Mouse (Mus musculus): Measurements from ENCODE around the gene H2-Ab1.
"Not testable (repeated sequence)": the region's sequence is repeated elsewhere in the genome, so short reads cannot be mapped to it uniquely, and the experiment has no call there.

Gene H2-Ab1

DNA sequence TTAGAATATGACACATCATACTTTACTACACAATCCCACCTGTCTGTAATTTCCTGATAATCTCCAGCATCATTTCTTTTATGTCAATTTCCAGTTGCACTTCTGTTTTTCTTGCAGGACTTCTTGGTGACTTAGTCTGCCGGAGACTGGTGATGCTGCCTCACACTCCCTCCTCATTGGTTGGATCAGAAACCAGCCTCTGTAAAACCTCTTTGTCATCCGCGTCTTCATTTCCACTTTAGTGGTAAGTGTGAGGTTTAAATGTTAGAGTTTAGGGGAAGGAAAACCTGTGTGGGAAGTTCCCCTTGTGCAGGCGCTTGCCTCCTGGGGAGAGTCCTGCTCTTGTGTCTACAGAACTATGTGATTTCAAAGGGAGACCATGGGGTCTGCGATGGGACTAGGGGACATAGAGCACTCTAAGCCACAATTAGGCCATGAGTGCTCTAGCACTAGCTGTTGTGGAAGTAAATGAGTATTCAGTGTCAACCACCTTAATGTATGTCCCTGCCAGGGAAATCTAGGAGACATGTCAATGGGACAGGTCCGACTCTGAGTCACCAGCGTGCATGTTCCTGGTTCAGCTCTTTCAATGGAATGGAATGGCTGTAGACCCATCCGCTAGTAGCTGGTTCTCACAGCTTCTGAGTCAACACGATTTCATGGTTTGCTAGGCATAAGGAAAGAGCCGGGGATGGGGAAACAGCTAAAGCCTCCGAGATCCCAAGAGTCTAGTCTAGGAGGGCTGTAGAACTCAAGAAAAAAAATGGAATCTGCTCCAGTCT is at the start of gene H2-Ab1:
Gene H2-Ab1, plus strand, starts transcription at position 96 of the 782 bp plus-strand sequence.
- DNase-seq, result peak; percentile 85

DNA sequence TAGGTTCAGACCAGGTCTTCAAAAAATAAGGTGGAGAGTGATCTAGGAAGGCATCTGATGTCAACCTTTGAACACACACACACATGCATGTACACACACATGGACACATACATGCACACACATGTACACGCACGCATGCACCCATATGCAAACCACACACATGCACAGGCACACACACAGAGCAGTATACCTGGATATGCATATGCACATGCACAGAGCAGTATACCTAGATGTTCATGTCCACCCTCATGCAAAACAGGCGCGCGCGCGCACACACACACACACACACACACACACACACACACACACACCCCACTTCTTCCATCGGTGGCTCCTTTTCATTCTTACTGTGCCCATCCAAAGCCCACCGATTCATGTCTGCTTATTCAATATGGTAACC is 49.6 kb upstream of the H2-Ab1 start:
- DNase-seq, result no peak

DNA sequence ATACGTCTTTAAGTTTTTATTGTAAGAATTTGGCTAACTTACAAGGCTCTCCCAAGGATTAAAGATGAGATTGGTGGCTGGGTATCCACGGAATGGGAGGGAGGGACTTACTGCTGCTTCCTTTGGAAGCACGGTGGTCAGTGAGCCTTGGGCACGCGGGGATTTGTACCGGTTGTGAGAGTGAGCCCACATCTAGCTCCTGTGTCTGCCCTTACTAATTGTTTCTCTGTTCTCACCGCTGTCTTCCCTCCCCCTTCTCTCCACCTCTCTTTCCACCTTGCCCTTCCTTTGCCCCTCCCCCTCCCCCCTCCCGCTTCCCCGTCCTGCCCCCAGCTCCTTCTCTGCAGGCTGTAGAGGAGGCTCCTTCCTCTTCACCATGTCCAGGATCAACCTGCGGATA is 49.1 kb upstream of the H2-Ab1 start:
- no peak for DNase-seq

DNA sequence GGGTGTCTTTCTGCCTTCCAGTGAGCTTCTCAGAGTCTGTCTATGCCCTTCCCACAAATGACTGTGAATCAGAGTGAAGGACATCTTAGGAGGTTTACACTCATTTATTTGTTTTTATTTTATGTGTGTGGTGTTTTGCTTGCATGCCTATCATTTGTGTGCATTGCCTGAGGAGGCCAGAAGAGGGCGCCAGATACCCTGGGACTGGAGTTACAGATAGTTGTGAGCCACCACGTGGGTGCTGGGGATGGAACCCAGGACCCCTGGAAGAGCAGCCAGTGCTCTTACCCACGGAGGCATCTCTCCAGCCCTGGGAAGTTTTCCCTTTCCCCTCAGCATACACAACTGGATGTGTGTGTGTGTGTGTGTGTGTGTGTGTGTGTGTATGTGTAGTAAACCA is 47.8 kb upstream of the H2-Ab1 start:
- no peak for DNase-seq

DNA sequence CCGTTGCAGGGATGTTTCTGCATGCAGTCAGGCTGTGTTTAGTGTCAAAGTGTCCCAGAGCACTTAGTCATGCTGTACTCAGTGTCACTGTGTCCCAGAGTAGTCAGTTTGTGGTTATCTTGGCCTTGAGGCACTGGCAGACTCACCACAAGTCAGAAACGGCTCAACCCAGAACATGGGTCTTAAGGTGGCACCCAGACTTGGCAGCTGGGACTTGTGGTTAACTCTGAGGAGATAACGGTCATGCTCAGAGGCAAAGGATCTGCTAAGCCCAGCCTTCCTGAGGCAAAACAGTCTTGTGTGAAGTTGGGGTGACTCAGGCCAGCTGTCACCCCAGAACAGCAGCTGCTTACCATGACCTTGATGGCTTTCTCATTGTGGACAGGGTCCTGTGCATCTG is 46.9 kb upstream of the H2-Ab1 start:
- no peak for DNase-seq

DNA sequence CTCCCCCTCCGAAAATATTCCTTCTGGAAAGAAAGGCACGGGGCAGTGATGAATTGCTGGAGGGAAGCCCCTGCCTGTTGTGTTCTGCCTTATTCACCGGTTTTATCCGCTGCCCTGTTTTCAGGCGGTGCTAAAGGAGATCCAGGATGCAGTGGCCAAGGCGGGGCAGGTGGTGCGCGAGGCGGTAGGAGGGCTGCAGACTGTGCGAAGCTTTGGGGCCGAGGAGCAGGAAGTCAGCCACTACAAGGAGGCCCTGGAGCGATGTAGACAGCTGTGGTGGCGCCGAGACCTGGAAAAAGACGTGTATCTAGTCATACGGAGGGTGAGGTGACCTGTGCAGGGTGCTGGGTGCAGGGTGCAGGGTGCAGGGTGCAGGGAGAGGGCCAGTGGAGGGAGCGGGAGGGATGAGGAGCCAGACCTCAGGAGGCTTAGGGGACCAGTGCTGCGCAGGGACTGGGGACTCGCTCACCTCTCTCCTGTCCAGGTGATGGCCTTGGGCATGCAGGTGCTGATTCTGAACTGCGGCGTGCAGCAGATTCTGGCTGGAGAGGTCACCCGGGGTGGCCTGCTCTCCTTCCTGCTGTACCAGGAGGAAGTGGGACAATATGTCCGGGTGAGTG is 45.6 kb upstream of the H2-Ab1 start:
- DNase-seq, result no peak

DNA sequence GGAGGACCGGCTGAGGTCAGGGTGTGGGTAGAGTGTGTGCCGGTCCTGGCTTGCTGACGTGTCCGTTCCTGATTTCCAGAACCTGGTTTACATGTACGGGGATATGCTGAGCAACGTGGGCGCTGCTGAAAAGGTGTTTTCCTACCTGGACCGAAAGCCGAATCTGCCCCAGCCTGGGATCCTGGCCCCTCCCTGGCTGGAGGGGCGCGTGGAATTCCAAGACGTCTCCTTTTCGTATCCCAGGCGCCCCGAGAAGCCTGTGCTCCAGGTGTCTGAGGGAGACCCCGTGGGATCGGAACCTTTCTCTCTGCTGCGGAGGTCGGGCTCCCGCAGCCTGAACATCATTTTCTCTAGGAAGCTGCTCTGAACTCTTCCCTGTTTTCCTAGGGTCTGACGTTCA is 43.6 kb upstream of the H2-Ab1 start:
- no peak for DNase-seq

DNA sequence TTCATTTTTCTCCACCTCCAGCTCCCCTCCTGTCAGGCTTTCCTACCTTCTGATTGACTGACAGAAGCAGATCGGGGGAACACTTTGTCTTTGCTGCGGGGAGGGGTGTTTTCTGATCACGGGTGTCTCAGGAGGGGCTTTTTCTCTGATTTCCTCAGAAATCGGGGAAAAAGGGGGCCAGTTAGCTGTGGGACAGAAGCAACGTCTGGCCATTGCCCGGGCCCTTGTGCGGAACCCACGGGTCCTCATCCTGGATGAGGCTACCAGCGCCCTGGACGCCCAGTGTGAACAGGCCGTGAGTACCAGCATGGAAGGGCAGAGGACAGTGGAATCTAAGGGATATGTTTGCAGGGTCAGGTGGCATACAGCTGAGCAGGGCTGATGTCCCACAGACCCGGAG is 42.3 kb upstream of the H2-Ab1 start:
- DNase-seq, result no peak

DNA sequence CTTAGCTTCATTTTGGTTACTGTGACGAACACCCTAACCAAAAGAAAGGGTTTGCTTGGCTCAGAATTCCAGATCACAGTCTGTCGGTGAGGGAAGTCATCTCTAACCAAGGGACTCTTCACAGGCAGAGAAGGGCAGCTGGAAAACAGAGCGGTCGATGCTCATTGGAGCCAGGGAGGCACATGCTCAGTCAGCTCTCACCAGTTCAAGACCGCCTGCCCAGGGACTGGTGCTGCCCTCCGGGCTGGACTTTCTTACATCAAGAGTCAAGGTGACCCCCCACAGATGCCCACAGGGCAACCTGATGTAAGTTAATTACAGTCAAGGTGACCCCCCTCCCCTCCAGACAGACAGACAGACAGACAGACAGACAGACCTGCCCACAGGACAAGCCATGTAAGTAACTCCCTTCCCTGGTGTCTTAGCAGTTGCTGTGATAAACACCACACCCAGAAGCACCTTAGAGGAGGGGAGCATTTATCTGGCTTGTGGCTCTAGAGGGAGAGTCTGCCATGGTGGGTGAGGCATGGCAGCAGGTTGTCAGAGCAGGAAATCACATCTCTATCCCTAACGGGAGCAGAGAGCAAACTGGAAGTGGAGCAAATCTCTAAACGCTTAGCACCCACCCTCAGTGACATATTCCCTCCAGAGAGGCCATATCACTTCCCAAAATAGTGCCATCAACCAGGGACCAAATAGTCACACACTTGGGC is 40.1 kb upstream of the H2-Ab1 start:
- DNase-seq, result no peak

DNA sequence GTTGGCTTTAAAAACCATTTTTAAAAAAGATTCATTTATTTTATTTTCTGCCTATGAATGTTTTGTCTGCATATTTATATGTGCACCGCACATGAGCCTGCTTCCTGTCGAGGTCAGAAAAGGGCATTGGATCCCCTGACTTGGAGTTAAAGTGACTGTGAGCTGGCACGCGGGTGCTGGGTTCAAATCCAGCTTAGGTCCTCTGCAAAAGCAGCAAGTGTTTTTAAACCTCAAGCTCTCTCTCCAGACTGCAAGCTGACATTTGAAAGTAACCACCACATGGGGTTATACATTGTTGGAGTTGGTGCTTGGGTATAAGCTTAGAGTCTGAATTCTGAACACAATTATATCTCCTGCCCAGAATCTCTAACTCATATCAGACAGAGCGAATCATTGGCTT is 39.5 kb upstream of the H2-Ab1 start:
- DNase-seq, result no peak

DNA sequence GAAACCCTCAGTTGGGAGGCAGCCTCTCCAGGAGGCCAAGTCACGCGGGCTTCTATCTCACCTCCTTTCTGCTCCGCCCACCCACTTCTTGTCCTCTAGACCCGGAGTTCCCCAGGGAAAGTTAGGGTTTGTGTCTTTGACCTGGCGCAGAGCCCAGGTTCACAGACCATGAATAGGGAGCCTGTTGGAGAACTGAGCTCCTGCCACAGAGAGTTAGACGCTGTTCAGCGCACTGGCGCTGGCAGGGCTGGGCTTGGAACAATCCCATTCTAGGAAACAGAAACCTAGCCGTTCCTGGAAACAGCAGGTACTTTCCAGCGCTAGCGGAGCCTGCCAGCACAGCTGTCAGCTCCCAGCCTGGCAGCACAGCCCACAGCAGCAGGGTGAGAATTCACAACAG is 38.8 kb upstream of the H2-Ab1 start:
- DNase-seq, result peak; percentile 83

DNA sequence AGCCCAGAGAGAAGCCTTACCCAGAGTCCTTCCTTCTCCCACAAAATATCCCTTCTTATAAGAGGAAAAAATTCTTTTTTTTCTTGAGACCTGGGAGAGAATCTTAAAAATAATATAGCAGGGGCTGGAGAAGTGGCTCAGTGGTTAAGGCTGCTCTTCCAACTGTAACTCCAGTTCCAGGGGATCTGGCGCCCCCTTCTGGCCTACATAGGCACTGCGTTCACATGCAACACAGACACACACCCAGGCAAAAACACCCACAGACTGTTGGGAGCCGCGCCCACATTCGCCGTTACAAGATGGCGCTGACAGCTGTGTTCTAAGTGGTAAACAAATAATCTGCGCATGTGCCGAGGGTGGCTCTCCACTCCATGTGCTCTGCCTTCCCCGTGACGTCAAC is 38.4 kb upstream of the H2-Ab1 start:
- peak; percentile 59 for DNase-seq

DNA sequence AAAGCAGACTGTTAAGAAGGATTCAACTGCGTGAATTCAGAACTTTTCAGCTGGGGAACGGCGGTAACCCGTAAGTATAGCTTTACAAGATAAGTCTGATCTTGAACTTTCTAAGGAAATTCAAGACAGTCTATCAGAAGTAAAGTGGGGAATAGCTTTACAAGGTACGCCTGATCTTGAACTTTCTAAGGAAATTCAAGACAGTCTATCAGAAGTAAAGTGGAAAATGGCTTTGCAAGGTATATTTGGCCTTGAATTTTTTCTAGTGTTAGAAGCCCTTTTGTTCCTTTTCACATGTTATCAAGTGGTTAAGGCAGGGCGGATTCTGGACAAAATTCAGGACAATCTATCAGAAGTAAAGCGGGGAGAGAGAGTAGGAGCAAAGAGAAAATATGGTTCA is 37.7 kb upstream of the H2-Ab1 start:
- DNase-seq, result not testable (repeated sequence)

DNA sequence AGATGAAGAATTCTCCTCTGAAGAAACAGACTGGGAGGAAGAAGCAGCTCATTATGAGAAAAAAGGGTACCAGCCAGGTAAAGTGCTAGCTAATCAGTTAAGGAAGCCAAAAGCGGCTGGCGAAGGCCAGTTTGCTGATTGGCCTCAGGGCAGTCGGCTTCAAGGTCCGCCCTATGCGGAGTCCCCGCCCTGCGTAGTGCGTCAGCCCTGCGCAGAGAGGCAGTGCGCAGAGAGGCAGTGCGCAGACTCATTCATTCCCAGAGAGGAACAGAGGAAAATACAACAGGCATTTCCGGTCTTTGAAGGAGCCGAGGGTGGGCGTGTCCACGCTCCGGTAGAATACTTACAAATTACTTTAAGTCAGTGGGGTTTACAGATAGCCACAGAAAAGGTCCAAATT is 37.1 kb upstream of the H2-Ab1 start:
- DNase-seq, result not testable (repeated sequence)

DNA sequence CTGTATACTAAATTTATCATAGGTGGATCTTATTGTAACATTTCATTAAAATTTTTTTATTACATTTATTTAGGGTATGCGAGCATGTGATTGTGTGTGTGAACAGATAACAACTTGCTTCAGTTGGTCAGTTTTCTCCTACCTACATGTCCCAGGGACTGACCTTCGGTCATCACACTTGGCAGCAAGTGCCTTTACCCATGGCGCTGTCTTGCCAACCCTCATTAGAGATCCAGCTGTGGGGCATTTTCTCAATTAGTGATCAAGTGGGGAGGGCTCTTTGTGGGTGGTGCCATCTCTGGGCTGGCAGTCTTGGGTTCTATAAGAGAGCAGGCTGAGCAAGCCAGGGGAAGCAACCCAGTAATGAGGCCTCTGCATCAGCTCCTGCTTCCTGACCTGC is 32.7 kb upstream of the H2-Ab1 start:
- no peak for DNase-seq

DNA sequence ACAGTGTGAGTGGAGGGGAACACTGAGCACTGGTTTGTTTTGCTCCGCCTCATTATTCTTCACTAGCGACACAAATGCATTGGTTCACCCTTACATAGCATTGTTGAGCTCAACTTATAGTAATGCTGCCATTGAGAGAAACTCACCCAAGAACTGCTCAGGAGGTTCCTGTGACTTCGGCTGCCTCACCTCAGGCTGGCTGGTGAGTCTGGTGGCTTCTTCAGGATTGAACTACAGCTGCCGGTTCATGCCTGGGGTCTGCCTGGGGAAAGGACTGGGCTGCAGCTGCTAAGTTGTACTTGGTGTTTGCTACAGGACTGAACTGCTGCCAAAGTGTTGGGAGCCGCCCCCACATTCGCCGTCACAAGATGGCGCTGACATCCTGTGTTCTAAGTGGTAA is 32.1 kb upstream of the H2-Ab1 start:
- no peak for DNase-seq

DNA sequence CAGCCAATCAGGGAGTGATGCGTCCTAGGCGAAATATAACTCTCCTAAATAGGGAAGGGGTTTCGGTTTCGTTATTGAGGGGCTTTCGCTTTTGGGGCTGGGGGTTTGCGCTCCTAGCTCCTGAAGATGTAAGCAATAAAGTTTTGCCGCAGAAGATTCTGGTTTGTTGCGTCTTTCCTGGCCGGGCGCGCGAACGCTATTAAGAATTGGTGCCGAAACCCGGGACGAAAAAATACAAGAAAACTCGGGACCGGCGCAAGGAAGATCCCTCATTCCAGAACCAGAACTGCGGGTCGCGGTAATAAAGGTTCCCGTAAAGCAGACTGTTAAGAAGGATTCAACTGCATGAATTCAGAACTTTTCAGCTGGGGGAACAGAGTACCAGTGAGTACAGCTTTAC is 31.6 kb upstream of the H2-Ab1 start:
- DNase-seq, result not testable (repeated sequence)

DNA sequence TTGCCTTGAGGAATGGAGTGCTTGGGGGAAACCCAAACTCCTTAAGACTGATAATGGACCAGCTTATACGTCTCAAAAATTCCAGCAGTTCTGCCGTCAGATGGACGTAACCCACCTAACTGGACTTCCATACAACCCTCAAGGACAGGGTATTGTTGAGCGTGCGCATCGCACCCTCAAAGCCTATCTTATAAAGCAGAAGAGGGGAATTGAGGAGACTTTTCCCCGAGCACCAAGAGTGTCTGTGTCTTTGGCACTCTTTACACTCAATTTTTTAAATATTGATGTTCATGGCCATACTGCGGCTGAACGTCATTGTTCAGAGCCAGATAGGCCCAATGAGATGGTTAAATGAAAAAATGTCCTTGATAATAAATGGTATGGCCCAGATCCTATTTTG is 26.5 kb upstream of the H2-Ab1 start:
- DNase-seq, result not testable (repeated sequence)

DNA sequence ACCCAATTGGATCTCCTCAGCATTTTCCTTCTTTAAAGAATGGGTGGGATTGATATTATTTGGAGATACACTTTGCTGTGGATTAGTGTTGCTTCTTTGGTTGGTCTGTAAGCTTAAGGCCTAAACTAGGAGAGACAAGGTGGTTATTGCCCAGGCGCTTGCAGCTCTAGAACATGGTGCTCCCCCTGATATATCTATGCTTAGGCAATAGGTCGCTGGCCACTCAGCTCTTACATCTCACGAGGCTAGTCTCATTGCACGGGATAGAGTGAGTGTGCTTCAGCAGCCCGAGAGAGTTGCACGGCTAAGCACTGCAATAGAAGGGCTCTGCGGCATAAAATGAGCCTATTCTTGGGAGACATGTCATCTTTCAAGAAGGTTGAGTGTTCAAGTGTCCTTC is 25.5 kb upstream of the H2-Ab1 start:
- DNase-seq, result not testable (repeated sequence)

DNA sequence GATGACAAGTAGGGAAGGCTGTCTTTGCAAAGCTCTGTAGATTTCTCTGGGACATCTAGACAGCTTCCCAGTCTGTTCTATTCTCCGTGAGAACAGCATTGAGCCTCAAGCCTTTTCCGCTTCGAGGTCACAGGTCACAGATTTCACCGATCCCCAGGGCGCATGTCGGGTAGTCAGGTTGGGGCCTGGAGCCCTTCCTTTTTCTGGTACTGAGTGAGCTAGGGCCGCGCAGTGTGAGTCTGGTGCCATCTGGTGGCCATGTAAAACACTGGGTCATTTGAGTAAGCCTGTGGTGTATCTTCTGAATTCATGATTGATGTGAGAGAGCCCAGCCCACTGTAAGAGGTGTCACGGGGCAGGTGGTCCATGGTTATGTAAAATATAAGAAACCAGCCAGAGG is 22.6 kb upstream of the H2-Ab1 start:
- DNase-seq, result peak; percentile 81

DNA sequence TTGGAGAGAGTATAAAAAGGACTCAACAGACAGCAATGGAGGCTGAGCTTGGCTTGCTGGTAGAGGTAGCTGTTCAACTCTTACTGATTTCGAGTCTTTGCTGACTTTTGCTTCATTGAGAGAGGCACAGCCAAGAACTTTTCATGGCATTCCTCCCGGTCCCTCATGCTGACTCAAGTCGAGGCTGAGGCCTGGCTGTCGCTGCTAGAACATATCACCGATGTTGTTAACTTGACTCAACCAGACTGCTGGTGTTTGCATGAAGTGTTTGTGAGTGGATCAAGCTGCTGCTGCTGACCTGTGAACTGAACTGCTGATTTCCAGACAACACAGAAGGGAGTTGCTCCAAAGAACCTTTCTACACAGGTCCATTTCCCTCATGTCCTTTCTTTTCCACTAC is 20.8 kb upstream of the H2-Ab1 start:
- no peak for DNase-seq

DNA sequence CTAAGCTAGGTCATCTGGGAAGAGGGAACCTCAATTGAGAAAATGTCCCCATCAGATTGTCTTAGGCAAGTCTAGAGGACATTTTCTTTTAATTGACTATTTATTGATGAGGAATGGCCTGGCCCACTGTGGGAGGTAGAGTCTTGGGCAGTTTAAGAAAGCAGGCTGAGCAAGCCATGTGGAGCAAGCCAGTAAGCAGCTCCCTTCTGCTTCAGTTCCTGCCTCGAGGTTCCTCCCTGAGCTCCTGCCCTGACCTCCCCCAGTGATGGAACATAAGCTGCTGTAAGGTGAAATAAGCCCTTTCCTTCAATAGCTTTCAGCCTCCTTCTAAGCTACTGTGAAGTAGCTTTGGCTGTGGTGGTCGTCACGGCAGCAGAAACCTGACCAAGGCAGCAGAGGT is 19.7 kb upstream of the H2-Ab1 start:
- no peak for DNase-seq

DNA sequence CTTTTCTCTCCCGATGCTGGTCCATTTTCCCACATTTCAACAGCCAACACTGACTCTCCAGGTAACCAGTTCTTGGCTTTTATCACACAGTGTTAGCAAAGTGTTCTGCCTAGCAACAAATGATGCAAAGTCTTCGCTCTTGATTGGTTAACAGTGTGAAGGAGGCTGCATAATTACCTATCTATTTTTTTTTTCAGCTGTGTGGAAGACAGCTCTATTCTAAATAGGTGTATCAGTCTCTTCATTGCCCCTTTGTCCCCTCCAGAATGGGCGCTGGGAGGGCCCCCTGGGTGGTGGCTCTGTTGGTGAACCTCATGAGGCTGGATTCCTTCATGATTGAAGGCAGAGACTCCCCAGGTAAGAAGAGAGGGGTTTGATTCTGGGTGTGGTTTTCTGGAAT is 18.8 kb upstream of the H2-Ab1 start, which contains the start of gene H2-Ob:
Gene H2-Ob, plus strand, starts transcription at position 198 of the 400 bp plus-strand sequence.
- DNase-seq, result peak; percentile 73

DNA sequence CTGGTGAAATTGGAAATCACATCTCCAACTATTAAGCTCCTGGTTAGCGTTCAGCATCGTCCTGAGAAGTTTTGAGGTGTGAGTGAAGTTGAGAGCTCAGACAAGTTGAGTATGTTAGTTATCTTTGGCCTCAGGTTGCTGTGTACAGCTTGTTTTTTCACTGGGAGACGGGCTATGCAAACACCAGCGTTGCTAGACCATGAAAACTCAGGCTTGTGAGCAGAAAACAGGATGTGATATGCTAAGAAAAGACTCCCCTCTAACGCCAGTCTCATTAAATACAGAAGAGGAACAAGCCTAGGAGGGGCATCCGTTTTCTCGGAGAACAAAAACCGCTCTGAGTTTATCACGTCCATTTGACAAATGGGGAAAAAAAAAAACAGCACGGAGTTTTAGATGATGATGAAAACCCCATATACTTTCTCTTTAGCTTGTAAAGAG is 17.9 kb upstream of the H2-Ab1 start:
- DNase-seq, result no peak
